Mouse (Mus musculus) cerebellum, adult (tissue): ENCODE results near the gene Car4.
A peak's percentile ranks its signal among the peaks of the same experiment; 100 is the strongest.

Experiments
- ATAC-seq: cut with Nextera tagmentation; 2 replicates; pipeline ENCODE4 v1.9.2; 2017; ENCODE audit warnings: mild to moderate bottlenecking, moderate library complexity, mixed read lengths; ENCODE audit not compliant: insufficient number of reproducible peaks, low FRiP score, low TSS enrichment

Car4 gene

DNA sequence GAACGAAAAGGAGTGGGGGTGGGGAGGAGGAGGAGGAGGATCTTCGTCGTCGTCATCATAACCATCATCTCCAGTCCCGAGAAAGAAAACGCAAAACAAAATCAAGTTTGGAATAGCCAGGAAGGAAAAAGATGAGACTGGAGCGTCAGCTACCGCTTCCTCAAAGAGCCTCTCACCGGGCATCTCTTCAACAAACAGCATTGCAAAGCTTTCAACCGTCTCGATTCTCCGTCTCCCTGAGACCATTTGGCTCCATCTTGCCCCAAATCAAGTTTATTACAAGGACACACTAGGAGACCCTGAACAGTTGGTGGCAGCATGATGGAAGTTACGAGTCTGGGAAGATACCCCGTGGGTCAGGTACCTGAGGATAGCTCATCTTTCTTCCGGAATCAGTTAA is 415 bp upstream of the Car4 start:
- ATAC-seq, result no peak

DNA sequence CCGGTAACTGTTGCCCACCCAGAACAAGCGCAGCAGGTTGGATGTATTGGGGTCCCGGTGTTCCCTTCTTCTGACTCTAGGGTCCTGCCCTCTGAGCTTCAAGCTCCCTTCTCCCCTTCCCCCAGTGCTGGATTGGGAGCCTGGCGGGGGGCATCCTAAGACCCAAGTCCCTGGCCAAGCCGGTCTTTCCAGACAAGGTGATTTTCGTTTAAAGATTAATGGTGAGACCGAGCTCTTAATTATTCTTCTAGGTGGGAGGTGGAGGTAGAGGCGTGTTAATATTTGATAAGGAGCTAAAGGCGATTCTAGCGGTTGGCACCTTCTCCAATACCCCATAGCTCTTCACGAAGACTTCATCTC is 665 bp downstream of the Car4 start:
- ATAC-seq, result no peak

DNA sequence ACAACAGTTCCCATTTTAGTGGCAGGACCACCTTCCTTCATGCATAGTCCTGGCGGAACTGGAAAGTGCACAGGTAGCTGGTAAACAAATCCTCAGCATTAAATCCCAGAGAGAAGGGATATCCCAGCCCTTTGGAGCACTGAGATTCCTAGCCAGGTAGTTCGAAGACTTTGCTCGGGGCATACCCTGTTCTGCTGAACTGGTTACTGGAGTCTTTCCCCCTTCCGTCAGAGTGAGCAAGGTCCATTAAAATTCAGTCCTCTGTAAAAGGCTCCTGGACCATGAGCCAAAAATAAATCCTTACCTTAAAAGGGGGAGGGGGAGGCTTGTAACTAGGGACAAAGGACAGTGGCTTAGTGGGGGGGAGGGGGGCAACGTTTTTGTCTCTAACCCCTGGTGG is 1.6 kb downstream of the Car4 start:
- no peak for ATAC-seq

DNA sequence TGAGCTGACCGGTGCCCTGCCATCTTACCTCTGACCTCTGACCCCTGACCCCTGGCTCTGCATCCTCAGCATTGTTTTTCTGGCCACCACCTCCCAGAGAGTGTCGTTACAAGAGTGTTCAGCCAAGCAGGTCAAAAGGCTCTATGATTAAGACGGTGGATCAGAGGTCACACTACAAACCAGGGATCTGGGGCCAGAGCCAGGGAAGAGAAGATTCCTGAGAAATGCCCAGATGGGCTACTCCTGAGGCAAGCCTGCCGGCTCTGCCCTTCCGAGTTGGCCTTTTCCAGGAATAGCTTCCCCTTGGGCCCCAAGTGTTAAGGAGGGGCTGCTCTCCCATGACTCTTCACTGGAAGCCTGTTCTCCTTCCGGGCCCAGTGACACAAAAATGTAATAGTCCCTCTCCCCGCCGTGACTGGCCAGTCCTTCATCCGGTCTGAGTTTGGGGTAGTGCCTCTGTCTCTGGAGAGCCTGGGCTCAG is 2.2 kb downstream of the Car4 start:
- ATAC-seq, result 0 out of 2 replicates have a peak, but pooled peaks have one; percentile 40

DNA sequence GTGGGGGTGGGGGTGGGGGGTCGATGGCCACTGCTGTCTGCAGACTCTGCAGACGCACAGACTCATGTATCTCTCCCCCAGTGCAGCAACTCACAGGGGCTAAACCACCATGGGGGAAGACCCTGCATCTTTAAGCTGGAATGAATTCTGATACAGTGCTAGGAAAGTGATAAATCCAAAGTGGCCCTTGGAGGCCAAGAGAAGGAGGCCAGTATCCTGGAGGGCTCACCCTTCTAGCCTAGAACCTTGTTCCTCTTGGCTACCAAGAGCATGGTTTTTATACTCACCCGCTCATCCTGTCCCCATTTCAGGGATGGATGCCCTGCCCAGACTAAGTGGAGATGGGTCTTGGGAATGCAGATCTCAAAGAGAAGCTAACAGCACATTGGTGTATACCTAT is 2.7 kb downstream of the Car4 start:
- no peak for ATAC-seq

DNA sequence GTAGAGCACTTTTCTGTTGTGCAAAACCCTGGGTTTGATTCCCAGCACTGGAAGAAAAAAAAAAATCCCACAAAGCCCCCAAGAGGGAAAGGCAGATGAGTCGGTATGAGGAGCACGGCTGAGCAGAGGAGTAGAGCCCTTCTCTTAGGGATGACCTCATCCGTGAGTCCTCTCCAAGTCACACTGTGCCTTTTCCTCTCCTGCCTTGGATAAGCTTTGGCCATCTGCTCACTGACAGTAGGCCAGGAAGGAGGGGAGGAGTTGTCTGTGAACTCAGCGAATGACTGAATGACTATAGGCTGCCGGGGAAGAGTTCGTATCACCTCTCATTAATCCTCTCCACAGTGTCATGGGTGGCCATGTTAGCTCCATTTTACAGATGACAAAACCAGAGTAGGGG is 3.2 kb downstream of the Car4 start:
- peak; percentile 79 for ATAC-seq

DNA sequence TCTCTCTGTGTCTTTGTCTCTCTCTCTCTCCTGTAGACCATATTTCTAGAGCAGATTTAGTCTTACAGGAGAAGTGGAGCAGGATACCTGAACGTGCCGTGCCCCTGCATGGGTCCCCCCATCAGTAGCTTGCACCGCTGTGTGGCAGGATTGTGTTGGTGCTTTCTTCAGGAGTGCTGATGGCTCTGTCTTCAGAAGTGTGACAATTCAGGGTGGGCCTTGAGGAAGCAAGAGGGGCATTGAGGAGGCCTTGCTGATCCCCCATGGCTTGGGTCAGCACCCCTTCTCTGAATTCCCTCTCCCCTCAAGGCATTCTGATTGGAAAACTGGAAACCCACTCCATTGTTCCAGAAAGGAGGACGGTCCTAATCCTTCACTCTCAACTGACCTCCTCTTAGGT is 4.0 kb downstream of the Car4 start:
- no peak for ATAC-seq

DNA sequence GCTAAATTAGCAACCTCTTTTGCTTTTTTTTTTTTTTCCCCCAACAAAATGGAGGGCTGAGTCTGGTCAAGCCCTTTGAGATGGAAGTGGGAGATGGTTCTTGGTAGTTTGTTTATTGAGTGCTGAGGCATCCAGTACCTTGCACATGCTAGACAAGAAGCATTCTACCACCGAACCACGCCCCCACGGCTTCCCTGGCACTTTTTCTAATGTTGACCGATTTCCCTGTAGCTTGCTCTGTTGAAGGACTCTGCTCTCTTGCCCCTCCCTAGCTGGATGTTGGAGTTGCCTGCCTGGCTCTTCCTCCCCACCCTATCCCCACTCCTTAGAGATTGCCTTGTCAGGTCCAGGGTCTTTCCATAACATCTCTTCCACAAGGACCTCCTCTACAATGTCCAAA is 5.0 kb downstream of the Car4 start:
- no peak for ATAC-seq

DNA sequence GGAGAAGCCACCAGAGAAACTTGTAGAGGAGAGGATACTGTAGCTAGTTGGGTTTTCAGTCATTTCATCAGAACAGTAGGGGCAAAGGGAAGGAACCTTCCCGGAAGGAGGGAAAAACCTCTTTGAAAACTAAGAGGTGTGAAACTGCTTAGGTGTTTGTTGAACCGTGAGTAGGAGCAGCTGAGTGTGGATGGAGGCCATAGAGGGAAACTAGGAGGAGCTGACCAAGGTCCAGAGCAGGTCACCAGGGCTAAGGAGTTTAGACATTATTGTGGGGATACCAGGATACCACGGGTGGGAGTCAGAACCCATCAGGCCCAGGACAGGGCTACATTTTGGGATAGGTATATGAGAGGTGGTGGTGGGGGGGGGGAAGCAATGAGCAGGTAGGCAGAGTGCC is 6.0 kb downstream of the Car4 start:
- no peak for ATAC-seq

DNA sequence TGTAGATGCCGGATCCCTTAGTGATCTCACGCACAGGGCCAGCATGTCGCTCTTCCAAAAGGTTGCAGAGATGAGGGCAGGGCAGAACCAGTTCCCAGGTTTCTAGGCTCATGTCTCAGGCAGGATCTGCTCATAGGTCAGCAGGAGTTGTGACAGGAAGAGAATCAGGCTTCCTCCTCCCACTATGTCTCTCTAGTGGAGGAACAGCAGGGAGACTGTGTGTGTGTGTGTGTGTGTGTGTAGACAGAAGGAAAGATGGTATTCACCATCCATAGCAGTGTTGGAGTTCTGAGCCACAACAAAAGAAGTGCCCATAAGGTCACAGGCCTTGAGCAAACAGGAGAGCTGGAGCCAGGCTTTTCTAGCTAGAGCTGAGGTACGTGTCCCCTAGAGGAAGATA is 9.1 kb downstream of the Car4 start:
- ATAC-seq, result no peak

DNA sequence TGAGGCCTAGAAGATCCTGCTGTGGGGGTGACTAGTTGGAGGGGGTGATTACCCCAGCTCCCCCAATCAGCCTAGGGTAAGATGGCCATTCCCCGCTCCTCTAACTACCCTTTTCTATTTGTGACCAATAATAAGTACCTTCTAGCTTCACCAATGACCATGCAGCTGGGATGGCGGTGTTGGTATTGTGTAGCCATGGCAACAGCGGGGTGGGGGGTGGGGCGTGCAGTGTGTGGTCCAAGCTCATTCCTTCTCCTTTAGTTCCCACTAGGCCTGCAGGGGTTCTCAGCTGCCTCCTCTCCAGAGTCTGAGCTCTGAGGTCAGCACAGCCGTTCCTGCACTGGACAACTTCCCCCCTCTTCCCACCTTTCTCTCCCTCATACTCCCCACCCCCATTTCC is 9.5 kb downstream of the Car4 start:
- no peak for ATAC-seq

DNA sequence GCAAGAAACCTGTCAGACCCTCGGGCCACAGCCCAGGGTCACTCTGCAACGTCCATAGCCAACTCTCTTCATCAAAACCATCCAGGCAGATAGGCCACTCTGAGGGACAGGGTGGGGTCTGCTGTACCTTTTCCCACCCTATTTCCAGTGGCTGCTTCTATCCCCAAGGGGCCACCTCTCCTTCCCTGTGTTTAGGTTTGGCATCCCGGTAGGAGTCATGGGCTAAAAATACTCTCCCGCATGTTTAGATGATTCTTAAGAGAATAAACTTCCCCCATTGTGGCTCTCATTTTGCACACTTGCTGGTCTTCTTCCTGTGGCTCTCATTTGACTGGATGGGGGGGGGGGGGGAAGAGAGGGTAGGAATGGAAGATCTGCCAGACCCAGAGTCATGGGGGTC is 10.7 kb downstream of the Car4 start:
- no peak for ATAC-seq

DNA sequence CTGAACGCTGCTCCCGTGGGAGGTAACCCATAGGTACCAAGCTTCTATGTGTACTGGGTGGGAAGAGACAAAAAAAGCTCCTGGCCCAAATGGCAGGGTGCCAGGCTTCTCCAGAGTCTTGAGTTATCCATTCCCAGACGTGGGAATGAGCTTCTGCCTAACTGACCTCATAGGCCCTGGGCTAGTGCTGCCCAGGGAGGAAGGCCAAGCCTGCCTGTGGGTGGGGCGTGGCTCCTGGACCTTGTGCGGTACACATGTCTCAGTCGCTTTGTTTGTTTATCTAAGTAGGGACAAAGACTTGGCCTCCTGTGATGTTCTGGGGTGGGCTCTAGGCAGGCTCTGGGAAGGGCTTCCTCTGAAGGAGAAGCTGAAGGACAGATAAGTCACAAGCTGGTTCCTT is 11.2 kb downstream of the Car4 start:
- no peak for ATAC-seq

DNA sequence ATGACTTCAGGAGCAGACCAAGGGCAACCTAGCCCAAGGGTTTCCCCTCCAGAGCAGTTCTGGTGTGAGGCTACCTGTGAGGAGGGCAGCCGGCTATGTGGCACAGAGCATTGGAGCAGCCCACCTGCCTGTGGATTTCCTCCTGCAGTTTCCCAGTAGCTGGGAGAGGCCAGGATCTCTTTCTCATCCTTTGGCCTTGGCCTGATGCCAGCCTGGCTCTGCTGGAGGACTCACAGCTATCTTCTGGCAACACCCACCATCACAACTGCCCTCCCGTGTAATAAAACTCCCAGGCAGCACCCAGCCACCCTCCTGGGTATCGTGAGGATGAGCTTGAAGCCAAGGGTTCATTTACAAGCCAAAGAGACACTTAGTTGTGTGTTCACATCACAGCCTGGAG is 14.5 kb downstream of the Car4 start:
- ATAC-seq, result no peak

DNA sequence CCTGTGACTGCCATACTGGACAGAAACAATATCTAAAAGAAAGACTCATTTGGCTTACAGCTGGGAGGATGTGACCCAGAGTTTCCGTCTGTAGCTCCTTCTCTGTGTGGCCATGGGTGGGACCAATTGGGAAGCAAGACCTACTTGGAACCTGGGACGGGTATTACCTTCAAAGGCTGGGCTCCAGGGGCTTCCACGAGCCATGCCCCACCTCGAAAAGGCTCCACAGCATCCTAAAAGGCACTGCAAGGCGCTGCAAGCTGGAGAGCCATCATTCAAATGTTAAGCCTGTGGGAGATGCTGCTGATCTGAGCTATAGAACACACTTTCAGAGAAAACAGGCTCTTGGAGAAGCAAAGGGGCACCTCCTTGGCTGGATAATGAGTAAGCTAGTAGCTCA is 16.1 kb downstream of the Car4 start:
- ATAC-seq, result no peak

DNA sequence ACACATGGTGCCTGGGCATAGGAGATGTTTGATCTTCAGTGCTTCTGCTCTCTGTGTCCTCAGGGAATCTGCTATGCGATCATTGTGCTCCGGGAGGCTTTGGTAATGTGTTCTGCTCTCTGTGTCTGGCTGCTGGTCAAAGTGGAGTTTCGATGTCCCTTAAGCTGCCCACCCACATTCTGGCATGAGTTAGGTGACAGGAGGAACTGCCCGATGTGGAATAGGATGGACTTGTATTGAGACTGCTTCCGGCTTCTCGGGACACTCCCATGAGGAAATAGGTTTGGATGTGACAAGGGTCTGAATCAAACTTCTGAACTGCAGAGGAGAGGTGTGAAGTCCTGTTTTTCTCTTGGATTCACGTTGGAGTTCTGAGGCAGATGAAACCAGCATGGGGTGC is 17.0 kb downstream of the Car4 start:
- ATAC-seq, result no peak

DNA sequence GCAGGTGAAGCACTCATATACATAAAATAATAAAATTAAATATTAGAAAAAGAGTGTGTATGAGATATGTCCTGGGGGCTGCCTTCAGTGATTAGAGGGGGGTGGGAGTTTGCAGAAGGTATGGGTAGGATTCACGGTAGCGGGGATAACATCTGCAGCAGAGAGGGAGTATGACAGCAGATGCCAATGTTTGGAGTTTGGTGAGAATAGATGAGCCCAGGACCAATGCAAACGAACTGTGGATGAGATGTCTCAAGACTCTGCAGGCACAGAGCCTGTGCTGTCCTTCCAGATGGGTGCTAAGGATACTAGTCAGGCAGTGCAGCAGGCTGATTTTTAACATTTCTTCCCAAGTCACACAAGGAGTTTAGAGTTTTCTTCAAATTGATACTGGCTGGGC is 19.1 kb downstream of the Car4 start:
- ATAC-seq, result no peak

DNA sequence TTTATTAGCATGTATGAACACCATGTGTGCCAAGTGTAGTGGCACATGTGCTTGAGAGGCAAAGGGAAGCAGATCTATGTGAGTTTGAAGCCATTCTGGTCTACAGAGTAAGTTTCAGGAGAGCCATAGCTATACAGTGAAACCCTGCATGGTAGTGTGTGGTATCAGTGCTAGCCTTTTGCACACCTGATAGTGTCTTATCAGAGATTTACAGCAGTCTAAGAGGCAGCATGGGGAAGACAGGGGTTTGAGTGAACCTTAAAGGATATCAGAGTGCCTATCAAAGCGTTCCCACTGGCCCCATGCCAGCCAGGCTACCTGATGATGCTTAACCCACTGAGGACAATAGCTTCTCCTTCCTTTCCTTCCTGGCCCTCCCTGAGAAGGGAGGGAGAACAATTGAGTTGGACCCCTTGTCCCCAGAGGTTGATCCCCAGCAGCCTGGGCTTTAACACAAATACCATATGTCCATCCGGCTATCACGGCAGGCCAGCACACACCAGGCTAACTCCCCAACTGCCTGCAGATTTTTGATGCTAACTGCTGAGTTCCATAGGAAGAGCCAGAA is 19.9 kb downstream of the Car4 start:
- ATAC-seq, result no peak

DNA sequence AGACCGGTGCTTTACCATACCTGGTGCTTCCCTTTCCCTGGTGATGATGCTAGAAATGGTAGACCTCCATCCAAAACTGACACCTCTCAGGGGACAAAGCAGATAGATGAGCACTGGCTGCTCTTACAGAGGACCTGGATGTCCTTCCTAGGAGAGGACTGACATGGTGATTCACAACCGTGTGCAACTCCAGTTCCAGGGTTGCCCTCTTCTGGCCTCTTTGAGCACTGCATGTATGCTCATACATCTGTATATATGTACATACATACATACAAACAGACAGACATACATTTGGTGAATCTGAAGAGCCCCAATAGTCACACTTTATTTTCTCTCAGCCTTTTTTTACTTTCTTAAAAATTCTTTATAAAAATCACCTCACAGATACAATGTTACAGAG is 20.5 kb downstream of the Car4 start:
- no peak for ATAC-seq

DNA sequence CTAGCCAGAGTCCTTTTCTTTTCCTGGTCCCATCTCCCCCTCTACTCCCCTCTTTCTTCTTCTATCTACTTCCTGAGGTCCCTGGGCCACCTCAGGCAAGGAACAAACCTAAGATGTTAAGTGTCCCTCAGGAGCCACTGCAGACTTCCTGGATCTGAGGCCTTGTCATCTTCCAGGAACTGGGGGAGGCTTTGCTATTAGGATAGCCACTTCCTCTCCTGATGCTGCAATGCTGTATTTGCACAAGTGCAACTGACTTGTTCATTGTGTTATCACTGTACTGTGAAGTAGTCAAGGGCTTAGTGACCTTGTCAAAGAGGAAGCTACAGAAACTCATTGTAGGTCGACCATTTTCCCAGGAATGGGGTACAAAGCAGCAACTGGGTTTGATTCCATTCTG is 21.8 kb downstream of the Car4 start:
- ATAC-seq, result no peak

DNA sequence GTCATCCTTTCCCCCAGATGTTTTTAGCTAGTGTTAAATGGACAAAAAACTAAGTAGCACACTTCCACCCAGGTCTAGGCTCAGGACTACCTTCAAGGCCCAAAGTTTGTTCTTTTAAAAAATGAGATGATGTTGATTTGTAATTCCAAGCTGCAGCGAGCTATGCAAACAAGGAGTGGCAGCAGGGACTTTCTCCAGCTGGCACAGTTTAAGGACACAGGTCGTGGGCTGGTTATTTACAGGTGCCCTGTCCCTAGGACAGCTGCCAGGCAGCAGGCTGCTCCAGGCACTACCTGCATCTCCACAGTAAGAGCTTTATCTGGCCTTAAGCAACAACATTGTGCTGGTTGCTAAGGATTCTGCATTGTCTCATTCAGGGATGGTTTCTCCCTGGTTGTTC is 23.1 kb downstream of the Car4 start:
- no peak for ATAC-seq

DNA sequence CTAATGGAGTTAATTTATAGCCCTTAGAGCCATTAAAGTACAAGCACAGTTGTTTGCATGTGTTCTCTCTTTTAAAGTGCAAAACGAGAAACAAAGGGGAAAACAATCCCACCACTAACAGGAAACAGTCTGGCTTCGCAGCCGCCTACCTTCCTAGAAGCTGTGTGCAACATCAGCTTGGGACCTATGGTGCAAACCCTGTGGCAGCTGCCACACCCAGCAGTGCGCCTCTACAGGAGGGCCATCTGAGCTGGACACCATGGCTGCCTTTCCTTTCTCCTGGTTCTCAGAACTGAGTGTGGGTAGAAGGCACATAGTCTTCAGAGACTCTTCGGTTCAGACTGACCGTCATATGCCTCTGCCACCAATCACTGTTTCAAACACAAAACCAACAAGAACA is 27.8 kb downstream of the Car4 start:
- no peak for ATAC-seq

DNA sequence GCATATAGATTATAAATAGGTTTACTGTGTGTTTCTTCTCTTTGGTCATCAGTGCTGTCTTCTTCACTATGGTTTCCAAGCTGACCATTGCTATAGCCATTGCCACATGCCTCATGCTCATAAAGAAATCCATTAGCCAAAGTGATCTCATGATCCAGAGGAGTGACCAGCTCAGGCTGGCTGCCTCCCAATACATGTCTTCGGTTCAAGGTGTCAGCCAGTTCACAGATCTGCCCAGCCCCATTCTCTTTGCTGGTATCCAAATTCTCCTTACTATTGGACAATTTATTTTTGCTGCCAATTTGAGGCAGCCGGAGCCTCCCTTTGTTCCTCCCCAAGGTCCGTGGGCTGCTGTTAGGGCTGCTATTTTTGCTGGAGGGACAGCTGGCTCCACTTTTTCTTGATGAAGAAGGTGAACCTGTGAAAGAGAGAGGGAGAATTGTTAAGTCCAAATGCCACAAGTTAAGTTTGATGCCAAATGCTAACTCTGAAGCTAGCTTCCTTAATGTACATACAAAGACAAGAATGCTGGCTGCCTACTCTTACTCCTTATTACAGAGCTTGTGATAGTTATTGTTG is 30.8 kb downstream of the Car4 start:
- no peak for ATAC-seq
